Mouse (Mus musculus) Patski (cell line): ENCODE measurements around the gene App. TPM values are rescaled to one million over a fixed set of nuclear protein-coding genes. Genes with fewer than 3 reads are reported as not detected.
A peak's percentile ranks its signal among the peaks of the same experiment; 100 is the strongest.

Source experiments
- ATAC-seq: fragments of 100-300 bp; one replicate; pipeline ENCODE4 v1.8.0; 2021
- CTCF ChIA-PET: fragments of 350-600 bp; sonication (Branson Sonifier 250); formaldehyde crosslinking; loops from one replicate; lab custom pipeline; 2022; ENCODE audit warnings: inconsistent platforms; lab: Charles Lee
- POLR2A ChIA-PET: fragments of 350-600 bp; sonication (Branson Sonifier 250); formaldehyde crosslinking; loops from one replicate; lab custom pipeline; 2022; ENCODE audit warnings: antibody characterized with exemption, inconsistent platforms; lab: Charles Lee
- DNase-seq: peaks from one replicate; pipeline ENCODE4 v3.0.0-alpha.2; 2011; ENCODE audit warnings: low read depth, low spot score
- H3K27me3 ChIP-seq: fragments of 371-371 bp; one replicate; pipeline ENCODE4 v1.5.1; 2021
- CTCF ChIP-seq: fragments of 100-300 bp; IDR thresholded peaks from one replicate; pipeline ENCODE4 v1.5.1; 2021
- in situ Hi-C: fragments of 300-500 bp; cut with MboI; formaldehyde crosslinking; loops from 3 replicates; pipeline ENCODE4 v1.11.1; 2018; ENCODE audit warnings: low pct_unique_long_range_greater_than_20kb, mixed read lengths
- polyA plus RNA-seq: library from polyadenylated mRNA; unstranded; gene quantifications from one replicate; pipeline ENCODE4 v1.2.3, GENCODE M21; 2021

App gene
- polyA plus RNA-seq, 1 experiment from 2014 or later = 1,235 TPM

GRCm38 (mm10) chr16:85152457-85152856 lies 21.1 kb downstream of the App start:
- DNase-seq (no peak), ATAC-seq (no peak)
- no peaks in the 10 kb centered on the region for H3K27me3 ChIP-seq
- in situ Hi-C loops = loop anchor here (25.0 kb wide), 1 partner anchor 315 kb away; the partner anchor contains the start of genes Atp5j and Gabpa
- CTCF ChIA-PET = no interaction called here
- POLR2A ChIA-PET = interaction anchor here (0.7 to 2.3 kb wide), 2 partner anchors 21 to 1168 kb away, joined by 6 to 8 read pairs; partner anchors contain the start of gene App
- TF ChIP-seq CTCF = no peak

GRCm38 (mm10) chr16:85151681-85152080 lies 21.9 kb downstream of the App start:
- ATAC-seq (peak; percentile 41), DNase-seq (no peak)
- ChIA-PET CTCF (no interaction called here), POLR2A (interaction anchor here (2.3 kb wide), 1 partner anchor 22 kb away, joined by 8 read pairs; the partner anchor contains the start of gene App)
- no peaks in the 10 kb centered on the region for H3K27me3 ChIP-seq
- in situ Hi-C loops = loop anchor here (25.0 kb wide), 1 partner anchor 314 kb away; the partner anchor contains the start of genes Atp5j and Gabpa
- TF ChIP-seq CTCF = no peak

- DNase-seq (no peak), ATAC-seq (no peak)
- TF ChIP-seq CTCF = no peak
- in situ Hi-C loops = loop anchor here (25.0 kb wide), 1 partner anchor 314 kb away; the partner anchor contains the start of genes Atp5j and Gabpa
- ChIA-PET POLR2A (no interaction called here), CTCF (no interaction called here)
- H3K27me3 ChIP-seq = no peaks in the 10 kb centered on the region
Measured at GRCm38 (mm10) chr16:85150902-85151301, 22.7 kb downstream of the App start.

DNA sequence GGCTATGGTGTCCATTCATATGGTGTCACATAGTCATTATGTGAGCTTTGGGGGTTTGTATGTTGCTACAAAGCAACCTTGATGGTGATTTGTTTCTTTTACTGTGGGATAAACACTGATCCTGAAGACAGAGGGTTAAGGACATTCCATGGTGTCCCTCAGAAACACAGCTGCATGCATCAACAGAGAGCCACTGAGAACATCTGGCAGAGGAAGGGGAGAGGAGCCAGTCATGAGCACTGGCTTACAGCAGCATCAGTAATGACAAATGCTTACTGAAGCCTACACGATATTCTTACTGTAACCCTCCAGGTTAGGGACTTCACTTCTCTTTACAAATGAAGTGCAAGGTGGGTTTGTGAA lies 24.1 kb downstream of the App start:
- H3K27me3 ChIP-seq = no peaks in the 10 kb centered on the region
- in situ Hi-C loops = no loop called here
- TF ChIP-seq CTCF = no peak
- ChIA-PET CTCF (interaction anchor here (1.2 kb wide), 1 partner anchor 9 kb away, joined by 6 read pairs; no protein-coding TSS in a partner anchor), POLR2A (interaction anchor here (0.7 kb wide), 1 partner anchor 32 kb away, joined by 4 read pairs; no protein-coding TSS in a partner anchor)
- no peak for DNase-seq
- ATAC-seq = no peak

DNA sequence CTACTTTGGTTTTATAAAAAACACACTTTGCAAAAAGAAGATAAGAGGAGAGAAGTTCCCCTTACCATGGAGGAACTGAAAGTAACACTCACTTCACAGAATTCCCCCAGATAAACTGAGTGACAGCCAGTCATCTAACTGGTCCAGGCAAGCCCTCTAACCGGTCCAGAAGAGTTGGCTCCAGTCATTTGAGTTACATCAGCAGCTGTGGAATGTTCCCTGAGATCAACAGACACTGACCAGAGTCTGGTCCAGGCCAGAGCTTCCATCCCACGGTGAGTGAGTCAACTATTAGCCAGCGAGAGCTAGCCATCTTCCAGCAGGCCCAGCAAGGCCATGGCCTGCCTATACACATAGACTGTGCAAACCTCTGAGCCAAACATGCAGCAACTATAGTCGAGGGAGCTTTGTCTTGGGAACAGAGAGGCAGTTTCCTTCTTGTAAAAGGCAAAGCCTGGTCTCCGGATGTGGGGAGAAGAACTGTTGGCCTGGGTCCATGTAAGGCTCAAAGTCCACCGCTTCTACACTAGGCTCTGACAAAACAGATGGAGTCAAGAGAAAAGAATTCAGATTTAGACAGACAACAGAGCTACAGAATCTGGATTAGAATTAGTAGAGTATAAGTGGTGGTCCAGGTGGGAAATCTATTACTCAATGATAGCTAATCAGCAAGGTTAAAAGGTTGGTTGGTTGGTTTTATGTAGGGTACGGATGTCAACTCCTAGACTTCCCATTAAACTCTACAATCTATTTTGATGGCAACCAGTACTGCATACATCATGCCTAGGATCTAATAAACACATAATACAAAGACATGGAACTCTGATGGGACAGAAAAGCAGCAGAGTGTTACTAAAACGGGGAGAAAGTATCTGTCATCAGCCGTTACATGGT lies 24.7 kb downstream of the App start:
- ChIA-PET CTCF (interaction anchor here (1.2 to 1.9 kb wide), 4 partner anchors 9 to 23 kb away, joined by 4 to 8 read pairs (median 6); no protein-coding TSS in a partner anchor), POLR2A (no interaction called here)
- no peak for TF ChIP-seq CTCF
- H3K27me3 ChIP-seq = no peaks in the 10 kb centered on the region
- peak; percentile 92 for DNase-seq
- peak; percentile 97 for ATAC-seq
- in situ Hi-C loops = no loop called here

DNA sequence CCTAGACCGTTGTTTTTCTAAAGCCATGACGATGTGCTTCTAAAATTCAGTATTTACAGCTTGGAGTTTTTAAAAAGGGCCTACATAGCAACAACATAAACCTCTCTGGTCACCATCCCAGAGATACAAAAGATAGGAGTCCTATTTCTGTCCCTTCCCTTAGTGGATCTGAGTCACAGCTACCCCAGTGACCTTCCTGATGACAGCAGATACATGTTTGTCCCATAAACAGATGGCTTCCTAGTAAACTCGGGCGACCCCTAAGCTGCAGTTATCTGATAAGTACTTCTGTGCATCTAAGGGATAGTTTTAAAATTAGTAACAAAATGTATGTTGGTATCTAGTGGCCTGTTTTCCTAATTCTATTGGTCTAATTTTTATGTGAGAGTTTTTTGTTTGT lies 26.1 kb downstream of the App start:
- ChIA-PET POLR2A (interaction anchor here (1.1 kb wide), 2 partner anchors 9 to 26 kb away, joined by 3 read pairs; partner anchors contain the start of gene App), CTCF (interaction anchor here (1.5 to 1.9 kb wide), 2 partner anchors 10 to 24 kb away, joined by 5 to 8 read pairs; no protein-coding TSS in a partner anchor)
- in situ Hi-C loops = no loop called here
- TF ChIP-seq CTCF = no peak
- H3K27me3 ChIP-seq = no peaks in the 10 kb centered on the region
- no peak for DNase-seq
- no peak for ATAC-seq

- DNase-seq = no peak
- CTCF ChIA-PET = no interaction called here
- no peak for ATAC-seq
- H3K27me3 ChIP-seq = no peaks in the 10 kb centered on the region
- in situ Hi-C loops = no loop called here
- no peak for TF ChIP-seq CTCF
- POLR2A ChIA-PET = no interaction called here
Measured at GRCm38 (mm10) chr16:85145771-85146178, 27.8 kb downstream of the App start.

- CTCF ChIA-PET = no interaction called here
- no peak for ATAC-seq
- no peak for TF ChIP-seq CTCF
- in situ Hi-C loops = no loop called here
- DNase-seq = no peak
- POLR2A ChIA-PET = no interaction called here
- no peaks in the 10 kb centered on the region for H3K27me3 ChIP-seq
Measured at GRCm38 (mm10) chr16:85145369-85145768, 28.2 kb downstream of the App start.

GRCm38 (mm10) chr16:85144401-85144800 lies 29.2 kb downstream of the App start:
- in situ Hi-C loops = no loop called here
- TF ChIP-seq CTCF = no peak
- ATAC-seq (no peak), DNase-seq (no peak)
- CTCF ChIA-PET = no interaction called here
- no peaks in the 10 kb centered on the region for H3K27me3 ChIP-seq
- POLR2A ChIA-PET = no interaction called here

DNA sequence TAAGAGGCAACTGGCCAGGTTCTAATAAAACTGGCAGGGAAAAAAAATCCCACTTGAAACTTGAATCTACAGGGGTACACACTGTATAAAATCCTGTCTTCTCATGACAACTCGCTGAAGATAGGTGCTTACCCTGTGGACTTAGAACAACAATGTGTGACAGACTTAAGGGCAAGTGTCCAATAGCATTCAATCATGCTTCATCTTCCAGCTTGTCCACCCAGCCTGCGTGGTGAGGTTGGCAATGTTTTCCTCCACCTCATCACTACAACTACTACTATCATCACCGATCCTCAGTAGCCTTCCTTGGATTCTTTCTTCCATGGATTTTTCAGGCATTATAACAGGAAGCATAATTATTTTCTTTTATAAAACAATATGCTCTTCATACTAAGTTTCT lies 29.7 kb downstream of the App start:
- ATAC-seq (no peak), DNase-seq (no peak)
- TF ChIP-seq CTCF = no peak
- in situ Hi-C loops = no loop called here
- H3K27me3 ChIP-seq = no peaks in the 10 kb centered on the region
- ChIA-PET CTCF (no interaction called here), POLR2A (no interaction called here)

GRCm38 (mm10) chr16:85143188-85143587 lies 30.4 kb downstream of the App start:
- no peaks in the 10 kb centered on the region for H3K27me3 ChIP-seq
- in situ Hi-C loops = no loop called here
- no peak for TF ChIP-seq CTCF
- ChIA-PET POLR2A (no interaction called here), CTCF (no interaction called here)
- ATAC-seq (no peak), DNase-seq (no peak)
